Mouse (Mus musculus) forebrain, embryonic 13.5 days (tissue): ENCODE measurements around the gene Stradb. TPM values are rescaled to one million over a fixed set of nuclear protein-coding genes. Genes with fewer than 3 reads are reported as not detected.

Experiments used
- ATAC-seq: fragments of 200-750 bp; cut with Nextera tagmentation; 2 replicates; pipeline ENCODE4 v1.8.0; 2017
- H3K27ac ChIP-seq: fragments of 300-500 bp; sonication (generic); 2 replicates; pipeline ENCODE4 v1.5.1; 2015; ENCODE audit warnings: inconsistent platforms, mild to moderate bottlenecking, moderate library complexity
- H3K27me3 ChIP-seq: fragments of 300-500 bp; sonication (generic); 2 replicates; pipeline ENCODE4 v1.6.1; 2015; ENCODE audit warnings: mild to moderate bottlenecking, inconsistent platforms
- H3K36me3 ChIP-seq: fragments of 300-500 bp; sonication (generic); 2 replicates; pipeline ENCODE4 v1.6.1; 2015; ENCODE audit warnings: mild to moderate bottlenecking, inconsistent platforms; ENCODE audit not compliant: poor library complexity, severe bottlenecking
- H3K4me1 ChIP-seq: fragments of 300-500 bp; sonication (generic); 2 replicates; pipeline ENCODE4 v1.6.1; 2015; ENCODE audit warnings: inconsistent platforms
- H3K4me2 ChIP-seq: fragments of 300-500 bp; sonication (generic); 2 replicates; pipeline ENCODE4 v1.6.1; 2015; ENCODE audit warnings: inconsistent platforms, mild to moderate bottlenecking, moderate library complexity
- H3K4me3 ChIP-seq: fragments of 300-500 bp; sonication (generic); 2 replicates; pipeline ENCODE4 v1.5.1; 2015; ENCODE audit warnings: mild to moderate bottlenecking, inconsistent platforms
- H3K9ac ChIP-seq: fragments of 300-500 bp; sonication (generic); 2 replicates; pipeline ENCODE4 v1.6.1; 2015; ENCODE audit warnings: mild to moderate bottlenecking, inconsistent platforms
- H3K9me3 ChIP-seq: fragments of 300-500 bp; sonication (generic); replicated peaks from 2 replicates; pipeline ENCODE4 v1.6.1; 2016; ENCODE audit warnings: inconsistent platforms
- WGBS: fragments of 180-500 bp; shearing (Covaris S2); methylation state at CpG from one replicate; pipeline ENCODE4 v1.1.7; 2015; 5-methylcytosine and 5-hydroxymethylcytosine counted together
- polyA plus RNA-seq: library from polyadenylated mRNA; unstranded; fragments of >200 nt; fragmentation: Nextera tagmentation; extraction: Ambion mirVana; gene quantifications from 2 replicates; pipeline ENCODE4 v1.2.1, GENCODE M21; 2015

Stradb gene
- polyA plus RNA-seq = 62.7 and 63.0 TPM in 2 replicates

GRCm38 (mm10) chr1:58973366-58974221 is at the start of gene Stradb, which contains the start of gene Trak2:
Gene Stradb, plus strand, starts transcription at chr1:58973522.
Gene Trak2, minus strand, starts transcription at chr1:58973430.
- WGBS = under 1% methylated on average over 66 of the region's 69 CpGs
- Histone ChIP-seq H3K4me1 (peaks cover 43% of the 10 kb centered on the region), H3K27ac (peak within 1 kb of the TSS; percentile 76), H3K9ac (peak within 1 kb of the TSS; percentile 83), H3K9me3 (no peaks in the 10 kb centered on the region), H3K4me3 (peak within 1 kb of the TSS; percentile 77), H3K27me3 (no peaks in the 10 kb centered on the region), H3K36me3 (no peaks in the 10 kb centered on the region; the same call in 1 of the 2 replicates), H3K4me2 (peak within 1 kb of the TSS; percentile 87)
- ATAC-seq = peak; percentile 98

- 97% methylated on average over 5 of the region's 5 CpGs for WGBS
- Histone ChIP-seq H3K9ac (no peak overlapping the region), H3K9me3 (no peaks in the 10 kb centered on the region), H3K4me2 (no peak overlapping the region), H3K4me3 (no peak overlapping the region), H3K36me3 (peaks cover 18% of the 10 kb centered on the region), H3K27ac (no peak overlapping the region), H3K27me3 (no peaks in the 10 kb centered on the region), H3K4me1 (no peaks in the 10 kb centered on the region)
- ATAC-seq = no peak
These were observed 46.7 kb upstream of the Stradb start for GRCm38 (mm10) chr1:58926664-58927063.

GRCm38 (mm10) chr1:58936746-58937605 is 36.3 kb upstream of the Stradb start:
- ATAC-seq = no peak
- H3K4me2 ChIP-seq = no peak overlapping the region
- H3K36me3 ChIP-seq = peaks cover 11% of the 10 kb centered on the region; the same call in 1 of the 2 replicates
- no peak overlapping the region for H3K27ac ChIP-seq
- H3K27me3 ChIP-seq = no peaks in the 10 kb centered on the region
- no peak overlapping the region for H3K4me3 ChIP-seq
- H3K4me1 ChIP-seq = no peaks in the 10 kb centered on the region
- H3K9ac ChIP-seq = no peak overlapping the region
- H3K9me3 ChIP-seq = 0 out of 2 replicates have a peak, but pooled peaks cover 3% of the 10 kb centered on the region
- WGBS = 94% methylated on average over 10 of the region's 10 CpGs

- no peak overlapping the region for H3K4me2 ChIP-seq
- H3K9ac ChIP-seq = no peak overlapping the region
- WGBS = 93% methylated on average over 9 of the region's 9 CpGs
- H3K27me3 ChIP-seq = no peaks in the 10 kb centered on the region
- H3K36me3 ChIP-seq = peaks cover 11% of the 10 kb centered on the region; the same call in 1 of the 2 replicates
- H3K4me1 ChIP-seq = no peaks in the 10 kb centered on the region
- H3K4me3 ChIP-seq = no peak overlapping the region
- 0 out of 2 replicates have a peak, but pooled peaks cover 3% of the 10 kb centered on the region for H3K9me3 ChIP-seq
- H3K27ac ChIP-seq = no peak overlapping the region
- no peak for ATAC-seq
These were observed 35.7 kb upstream of the Stradb start for GRCm38 (mm10) chr1:58937606-58938099.

GRCm38 (mm10) chr1:58945523-58945922 is 27.8 kb upstream of the Stradb start:
- Histone ChIP-seq H3K4me1 (no peaks in the 10 kb centered on the region), H3K4me2 (no peak overlapping the region), H3K27me3 (no peaks in the 10 kb centered on the region), H3K9ac (no peak overlapping the region), H3K36me3 (peaks cover 22% of the 10 kb centered on the region), H3K27ac (no peak overlapping the region), H3K4me3 (no peak overlapping the region), H3K9me3 (no peaks in the 10 kb centered on the region)
- ATAC-seq = no peak
- 96% methylated on average over 2 of the region's 2 CpGs for WGBS

- no peak for ATAC-seq
- H3K9me3 ChIP-seq = no peaks in the 10 kb centered on the region
- no peaks in the 10 kb centered on the region for H3K27me3 ChIP-seq
- H3K27ac ChIP-seq = no peak overlapping the region
- 94% methylated on average over 7 of the region's 7 CpGs for WGBS
- H3K4me2 ChIP-seq = no peak overlapping the region
- peaks cover 20% of the 10 kb centered on the region for H3K36me3 ChIP-seq
- H3K9ac ChIP-seq = no peak overlapping the region
- H3K4me1 ChIP-seq = no peaks in the 10 kb centered on the region
- H3K4me3 ChIP-seq = no peak overlapping the region
These were observed 27.2 kb upstream of the Stradb start for GRCm38 (mm10) chr1:58945960-58946670.

GRCm38 (mm10) chr1:58946718-58947117 is 26.6 kb upstream of the Stradb start:
- Histone ChIP-seq H3K4me2 (no peak overlapping the region), H3K9ac (no peak overlapping the region), H3K4me3 (no peak overlapping the region), H3K27me3 (no peaks in the 10 kb centered on the region), H3K4me1 (no peaks in the 10 kb centered on the region), H3K36me3 (peaks cover 20% of the 10 kb centered on the region), H3K27ac (no peak overlapping the region), H3K9me3 (no peaks in the 10 kb centered on the region)
- WGBS = 95% methylated on average over 9 of the region's 9 CpGs
- no peak for ATAC-seq

- H3K27ac ChIP-seq = no peak overlapping the region
- no peak for ATAC-seq
These were observed 23.7 kb upstream of the Stradb start for GRCm38 (mm10) chr1:58949561-58950106.

GRCm38 (mm10) chr1:58950899-58951648 is 22.2 kb upstream of the Stradb start:
- Histone ChIP-seq H3K36me3 (peaks cover 2% of the 10 kb centered on the region), H3K9ac (no peak overlapping the region), H3K4me1 (0 out of 2 replicates have a peak, but pooled peaks cover 5% of the 10 kb centered on the region), H3K27ac (no peak overlapping the region), H3K27me3 (no peaks in the 10 kb centered on the region), H3K4me3 (no peak overlapping the region), H3K4me2 (no peak overlapping the region), H3K9me3 (no peaks in the 10 kb centered on the region)
- 33% methylated on average over 8 of the region's 8 CpGs for WGBS
- ATAC-seq = no peak

More at GRCm38 (mm10) chr1:58949561-58950106, 23.7 kb upstream of the Stradb start:
- Histone ChIP-seq H3K27me3 (no peaks in the 10 kb centered on the region), H3K4me2 (no peak overlapping the region), H3K36me3 (peaks cover 16% of the 10 kb centered on the region), H3K9ac (no peak overlapping the region), H3K4me1 (0 out of 2 replicates have a peak, but pooled peaks cover 3% of the 10 kb centered on the region), H3K9me3 (no peaks in the 10 kb centered on the region), H3K4me3 (no peak overlapping the region)
- WGBS = 88% methylated on average over 6 of the region's 6 CpGs

- no peak overlapping the region for H3K9ac ChIP-seq
- no peak overlapping the region for H3K27ac ChIP-seq
- no peak overlapping the region for H3K4me2 ChIP-seq
- no peaks in the 10 kb centered on the region for H3K27me3 ChIP-seq
- no peak overlapping the region for H3K4me3 ChIP-seq
- ATAC-seq = no peak
- WGBS = 75% methylated on average over 4 of the region's 4 CpGs
- H3K36me3 ChIP-seq = no peaks in the 10 kb centered on the region
- no peaks in the 10 kb centered on the region for H3K9me3 ChIP-seq
- H3K4me1 ChIP-seq = 0 out of 2 replicates have a peak, but pooled peaks cover 5% of the 10 kb centered on the region
These were observed 21.5 kb upstream of the Stradb start for GRCm38 (mm10) chr1:58951841-58952240.
